ENCODE assay signal across 20 mouse cellular contexts in the genomic region with DNA sequence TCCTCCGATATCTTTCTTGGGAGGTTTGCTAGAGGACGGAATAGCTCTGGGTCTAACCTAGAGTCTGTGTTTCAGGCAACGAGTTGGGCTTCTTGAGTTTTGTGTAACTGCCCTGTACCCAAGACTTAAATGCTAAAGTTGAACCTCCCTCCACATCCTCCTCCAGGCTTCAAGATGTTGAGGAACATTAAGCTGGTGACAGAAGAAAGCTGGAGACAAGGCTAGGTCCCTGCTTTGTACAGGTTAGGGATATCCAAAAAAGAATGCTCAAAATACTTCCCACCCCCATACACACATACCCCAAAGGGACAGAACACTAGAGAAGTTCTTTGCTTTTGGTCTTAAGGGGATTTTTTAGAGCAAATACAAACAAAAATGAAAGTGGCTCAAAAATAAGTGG.
DNase-seq lines count a peak whose midpoint lies in the region; ATAC-seq and TF ChIP-seq lines count a peak whose summit lies in the region.
"Had no signal": no experiment of that assay in that cellular context is flagged by ENCODE, and none has a peak within 500 bp of the region (broad histone marks: within the 10 kb centered on the region; RNA-seq: fewer than 3 reads in every experiment).

No protein-coding gene starts in this region.

- TF ChIP-seq CTCF in liver, postnatal 0 days (IDR thresholded peaks at IDR 0.05; ENCODE audit: low read depth) = no peak
- no peak for TF ChIP-seq CTCF in thymus, adult 2 months (IDR thresholded peaks at IDR 0.05; ENCODE audit: borderline replicate concordance, control insufficient read depth, extremely low read depth, insufficient read depth, low read length, poor library complexity)

- WGBS in liver, embryonic 16.5 days (ENCODE audit: insufficient replicate concordance) = 55% methylated on average over 3 of the region's 3 CpGs
- 78% methylated on average over 3 of the region's 3 CpGs for WGBS in liver, postnatal 0 days (ENCODE audit: insufficient replicate concordance)
- WGBS in thymus, adult 2 months = 85% methylated on average over 3 of the region's 3 CpGs

- no peaks in the 10 kb centered on the region for H3K36me3 ChIP-seq in liver, embryonic 16.5 days (ENCODE audit: control insufficient read depth, insufficient read depth)
- no peaks in the 10 kb centered on the region for H3K36me3 ChIP-seq in liver, postnatal 0 days (replicated peaks; ENCODE audit: insufficient read depth, low read length)
- no peaks in the 10 kb centered on the region for H3K36me3 ChIP-seq in thymus, adult 2 months (ENCODE audit: control insufficient read depth, insufficient read depth, low read length)
- H3K36me3 ChIP-seq: hindbrain, embryonic 13.5 days; neural tube, embryonic 13.5 days had no signal

- no peaks in the 10 kb centered on the region for H3K9me3 ChIP-seq in liver, embryonic 16.5 days (replicated peaks; ENCODE audit: control insufficient read depth, low read length)
- H3K9me3 ChIP-seq in liver, postnatal 0 days (ENCODE audit: low read length) = no peaks in the 10 kb centered on the region
- H3K9me3 ChIP-seq: forebrain, embryonic 13.5 days; hindbrain, embryonic 13.5 days; neural tube, embryonic 13.5 days had no signal

- no peak for ATAC-seq in CD4-positive, CD25-positive, alpha-beta regulatory T cell, adult 4 months
- no peak for ATAC-seq in liver, embryonic 16.5 days (ENCODE audit: low read depth)
- ATAC-seq in liver, postnatal 0 days = no peak

- no peak for TF ChIP-seq EP300 in liver, postnatal 0 days (IDR thresholded peaks at IDR 0.05; ENCODE audit: low read depth)

- no peaks in the 10 kb centered on the region for H3K27me3 ChIP-seq in liver, embryonic 16.5 days (ENCODE audit: control insufficient read depth, insufficient read depth, low read depth, low read length)
- H3K27me3 ChIP-seq in liver, postnatal 0 days (ENCODE audit: insufficient read depth, low read length) = no peaks in the 10 kb centered on the region
- no peaks in the 10 kb centered on the region for H3K27me3 ChIP-seq in thymus, adult 2 months (ENCODE audit: control insufficient read depth, insufficient read depth, low read length)

- H3K27ac ChIP-seq in liver, embryonic 16.5 days (ENCODE audit: low read length) = no peak overlapping the region
- H3K27ac ChIP-seq in liver, postnatal 0 days (ENCODE audit: low read depth) = no peak overlapping the region
- peak overlapping the region; percentile 37; the same call in 1 of the 2 replicates for H3K27ac ChIP-seq in thymus, adult 2 months (ENCODE audit: control insufficient read depth, insufficient read depth, low read length)
- H3K27ac ChIP-seq: forebrain, embryonic 13.5 days; hindbrain, embryonic 13.5 days; neural tube, embryonic 13.5 days had no signal

- no peak overlapping the region for H3K4me3 ChIP-seq in liver, embryonic 16.5 days (ENCODE audit: low read depth, low read length)
- no peak overlapping the region for H3K4me3 ChIP-seq in liver, postnatal 0 days (ENCODE audit: low read depth, low read length)
- no peak overlapping the region for H3K4me3 ChIP-seq in thymus, adult 2 months (ENCODE audit: control insufficient read depth, insufficient read depth, low read length)

- H3K4me1 ChIP-seq in liver, embryonic 16.5 days (ENCODE audit: control insufficient read depth, low read depth, low read length) = no peaks in the 10 kb centered on the region; the same call in none of the 2 replicates
- H3K4me1 ChIP-seq in liver, postnatal 0 days (ENCODE audit: insufficient read depth) = peaks cover 5% of the 10 kb centered on the region
- H3K4me1 ChIP-seq in thymus, adult 2 months (replicated peaks; ENCODE audit: control insufficient read depth, insufficient read depth, low read length) = peaks cover 32% of the 10 kb centered on the region

- DNase-seq in CD4-positive, CD25-positive, alpha-beta regulatory T cell, adult 2 months (ENCODE audit: low read depth, low spot score) = peak; percentile 41
- DNase-seq in liver, postnatal 0 days = no peak
- DNase-seq in thymus, adult 2 months = no peak
- no peak for DNase-seq in thymus, postnatal 10 days (ENCODE audit: low spot score in 2 of 2)
- peak; percentile 72 for DNase-seq in induced T-regulatory cell, adult 2 months (ENCODE audit: low read depth)
- no peak for DNase-seq in adrenal gland, postnatal 10 days
- DNase-seq: adrenal gland, adult 8-10 months; cerebellum, adult 11 months; cerebellum, adult 9-10 months; cerebellum, postnatal 36 days; heart, postnatal 4 days; kidney, postnatal 14 days; lung, adult 18-20 months; lung, postnatal 10 days; midbrain, embryonic 14.5 days had no signal

- no peak for TF ChIP-seq POLR2A in thymus, adult 2 months (IDR thresholded peaks at IDR 0.05; ENCODE audit: control insufficient read depth, extremely low read depth, insufficient read depth, low read length, poor library complexity)

- no peak overlapping the region for H3K9ac ChIP-seq in liver, embryonic 16.5 days (ENCODE audit: low read depth, low read length)
- H3K9ac ChIP-seq in liver, postnatal 0 days (replicated peaks) = no peak overlapping the region

- H3K4me2 ChIP-seq in liver, embryonic 16.5 days (ENCODE audit: low read depth, low read length) = peak overlapping the region; percentile 71; the same call in 1 of the 2 replicates
- H3K4me2 ChIP-seq in liver, postnatal 0 days (ENCODE audit: low read depth, low read length) = no peak overlapping the region

Comparison
In these comparisons a context has a peak if more than half of its experiments do, and no peak if none do; other contexts are left out.
1. DNase-seq: peak in CD4-positive, CD25-positive, alpha-beta regulatory T cell, adult 2 months (single experiment) and induced T-regulatory cell, adult 2 months (single experiment); none in liver, postnatal 0 days (single experiment), thymus, adult 2 months (single experiment), thymus, postnatal 10 days (0 of 2) and adrenal gland, postnatal 10 days (single experiment).